Comparison of ENCODE assay signal across 16 mouse cellular contexts in the genomic region with DNA sequence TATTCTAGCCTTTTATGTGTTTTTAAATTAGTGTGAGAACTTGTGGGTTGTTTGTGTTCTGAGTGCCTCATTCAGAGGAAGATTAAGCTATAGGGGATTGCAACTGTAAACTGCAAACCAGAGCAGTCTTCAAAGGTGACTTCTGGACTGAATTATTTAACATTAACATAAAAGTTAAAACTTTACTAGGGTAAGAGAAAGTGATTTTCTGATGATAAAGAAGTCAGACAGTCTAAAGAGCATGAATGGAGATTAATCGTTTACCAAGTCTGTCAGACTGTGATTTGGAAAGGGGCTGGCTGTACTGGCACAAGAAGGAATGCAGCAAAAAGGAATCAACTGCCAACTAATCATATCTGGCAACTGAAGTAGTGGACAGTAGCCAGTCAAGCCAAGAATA.
A peak's percentile ranks its signal among the peaks of the same experiment; 100 is the strongest.
DNase-seq lines count a peak whose midpoint lies in the region; ATAC-seq and TF ChIP-seq lines count a peak whose summit lies in the region.
"Had no signal": no experiment of that assay in that cellular context is flagged by ENCODE, and none has a peak within 500 bp of the region (broad histone marks: within the 10 kb centered on the region; RNA-seq: fewer than 3 reads in every experiment).

No protein-coding gene starts in this region.

- ATAC-seq in heart, embryonic 12.5 days (ENCODE audit: insufficient number of reproducible peaks, low FRiP score): no peak
- ATAC-seq: inflammation-experienced regulatory T-cells, adult 6 months; midbrain, embryonic 16.5 days had no signal

- peak; percentile 78 for DNase-seq in kidney, adult 11 months
- DNase-seq in kidney, postnatal 4 days: no peak
- DNase-seq in adipocyte (ENCODE audit: low spot score): peak; percentile 43
- DNase-seq in kidney, adult 2 months: peak; percentile 92
- peak; percentile 70 for DNase-seq in kidney, postnatal 14 days
- no peak for DNase-seq in spleen, postnatal 14 days (ENCODE audit: low spot score in 2 of 2)
- DNase-seq: cerebellum, adult 11 months; gastrocnemius, postnatal 14 days; heart, adult 2 months; layer of hippocampus, adult 9-11 months; thymus, adult 2 months had no signal

- H3K27ac ChIP-seq in kidney, adult 2 months (ENCODE audit: insufficient read depth, low read depth, low read length): peak overlapping the region; percentile 82
- H3K27ac ChIP-seq in heart, embryonic 12.5 days (ENCODE audit: poor library complexity, severe bottlenecking): no peak overlapping the region
- H3K27ac ChIP-seq: embryonic facial prominence, embryonic 13.5 days; heart, adult 2 months; lung, embryonic 15.5 days had no signal

- no peak for TF ChIP-seq POLR2A in kidney, adult 2 months (IDR thresholded peaks at IDR 0.05; ENCODE audit: low read depth, low read length)

- WGBS in kidney, adult 2 months: 24% methylated on average over 1 of the region's 1 CpGs
- 50% methylated on average over 1 of the region's 1 CpGs for WGBS in heart, embryonic 12.5 days

- no peak overlapping the region for H3K9ac ChIP-seq in heart, embryonic 12.5 days
- H3K9ac ChIP-seq: embryonic facial prominence, embryonic 13.5 days; lung, embryonic 15.5 days had no signal

- H3K4me3 ChIP-seq in kidney, adult 2 months (ENCODE audit: insufficient read depth, low read depth, low read length): no peak overlapping the region
- no peak overlapping the region for H3K4me3 ChIP-seq in heart, embryonic 12.5 days
- H3K4me3 ChIP-seq: embryonic facial prominence, embryonic 13.5 days; heart, adult 2 months; lung, embryonic 15.5 days had no signal

- H3K4me2 ChIP-seq in heart, embryonic 12.5 days: no peak overlapping the region
- H3K4me2 ChIP-seq: embryonic facial prominence, embryonic 13.5 days; lung, embryonic 15.5 days had no signal

- peaks cover 19% of the 10 kb centered on the region for H3K4me1 ChIP-seq in kidney, adult 2 months (ENCODE audit: control insufficient read depth, insufficient read depth, low read length)
- H3K4me1 ChIP-seq in heart, embryonic 12.5 days (replicated peaks): no peaks in the 10 kb centered on the region
- H3K4me1 ChIP-seq: embryonic facial prominence, embryonic 13.5 days; lung, embryonic 15.5 days had no signal

- H3K27me3 ChIP-seq in kidney, adult 2 months (replicated peaks; ENCODE audit: control insufficient read depth, insufficient read depth, low read length): no peaks in the 10 kb centered on the region
- H3K27me3 ChIP-seq in heart, embryonic 12.5 days (replicated peaks): no peaks in the 10 kb centered on the region
- H3K27me3 ChIP-seq: embryonic facial prominence, embryonic 13.5 days; lung, embryonic 15.5 days had no signal

- H3K36me3 ChIP-seq in kidney, adult 2 months (ENCODE audit: control insufficient read depth, insufficient read depth, low read length): no peaks in the 10 kb centered on the region
- H3K36me3 ChIP-seq in heart, embryonic 12.5 days: no peaks in the 10 kb centered on the region
- H3K36me3 ChIP-seq: embryonic facial prominence, embryonic 13.5 days; lung, embryonic 15.5 days had no signal

- TF ChIP-seq CTCF in kidney, adult 2 months (conservative IDR thresholded peaks at IDR 0.05; ENCODE audit: insufficient read depth, insufficient read length, low read depth, low read length): no peak

- H3K9me3 ChIP-seq in heart, embryonic 12.5 days (replicated peaks): no peaks in the 10 kb centered on the region
- H3K9me3 ChIP-seq: embryonic facial prominence, embryonic 13.5 days; lung, embryonic 15.5 days had no signal

Comparison
In these comparisons a context has a peak if more than half of its experiments do, and no peak if none do; other contexts are left out.
1. DNase-seq: peak in kidney, adult 11 months (single experiment), adipocyte (single experiment), kidney, adult 2 months (single experiment) and kidney, postnatal 14 days (single experiment); none in kidney, postnatal 4 days (0 of 2) and spleen, postnatal 14 days (0 of 2).